Mouse (Mus musculus) G1E (cell line): ENCODE measurements around the gene Trim39.

Experiments
- CTCF ChIP-seq: IDR thresholded peaks from 2 replicates; pipeline ENCODE4 v1.5.1; 2012; ENCODE audit warnings: low read depth, low read length, inconsistent platforms, mixed read lengths
- GATA1 ChIP-seq: IDR thresholded peaks from 2 replicates; pipeline ENCODE4 v1.6.1; 2012; ENCODE audit warnings: borderline replicate concordance, low read length, inconsistent platforms, mixed read lengths
- GATA2 ChIP-seq: IDR thresholded peaks from 2 replicates; pipeline ENCODE4 v1.6.1; 2012; ENCODE audit warnings: low read depth, low read length, inconsistent platforms, borderline replicate concordance
- TAL1 ChIP-seq: conservative IDR thresholded peaks from 2 replicates; pipeline ENCODE4 v1.6.1; 2012; ENCODE audit warnings: low read depth, low read length, inconsistent platforms, mixed read lengths

DNA sequence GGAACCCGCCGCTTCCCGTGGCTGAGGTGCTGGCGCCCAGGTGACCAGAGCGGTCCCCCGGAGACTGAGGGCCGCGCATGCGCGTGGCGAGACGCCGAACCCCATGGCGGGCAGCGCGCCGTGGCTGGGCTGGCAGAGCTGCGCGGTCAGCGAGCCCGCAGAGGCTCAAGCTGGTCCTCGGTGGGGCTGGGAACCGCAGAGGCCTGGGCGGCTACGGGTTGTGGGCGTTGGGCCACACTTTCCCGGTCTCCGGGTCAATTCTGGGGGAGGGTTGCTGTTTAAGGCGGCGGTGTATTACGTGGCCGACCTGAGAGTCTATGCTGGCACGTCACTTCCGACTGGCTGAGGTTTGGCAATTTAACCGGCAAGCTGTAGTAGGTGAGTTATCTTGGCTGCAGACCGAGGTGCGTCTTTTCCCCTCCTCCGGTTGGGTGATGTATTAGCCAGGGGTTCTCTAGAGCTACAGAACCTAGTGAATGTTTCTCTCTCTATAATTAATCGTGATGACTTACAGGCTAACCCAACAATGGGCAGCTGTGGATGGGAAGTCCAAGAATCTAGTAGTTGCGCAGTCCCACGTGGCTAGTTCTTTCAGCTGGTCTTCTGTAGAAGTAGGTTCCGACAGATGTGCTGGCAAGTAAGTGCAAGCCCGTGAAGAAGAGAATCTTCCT, at the start of gene Trim39:
- TF ChIP-seq GATA1 (no peak), TAL1 (no peak), CTCF (no peak), GATA2 (no peak)
